Mouse (Mus musculus): Measurements from ENCODE around the gene Bivm.

The Bivm gene

GRCm38 (mm10) chr1:44178086-44178485 is 59.3 kb downstream of the Bivm start:
- no peak for DNase-seq

- no peak for DNase-seq
These were observed 67.6 kb downstream of the Bivm start for GRCm38 (mm10) chr1:44186396-44186795.

Data from kidney, postnatal 25 days (tissue).